Mouse (Mus musculus): Measurements from ENCODE around the gene Klf13. TPM values are rescaled to one million over a fixed set of nuclear protein-coding genes. Genes with fewer than 3 reads are reported as not detected.

Klf13 gene
- polyA plus RNA-seq, 1 experiment from 2014 or later: 89.0 TPM

DNA sequence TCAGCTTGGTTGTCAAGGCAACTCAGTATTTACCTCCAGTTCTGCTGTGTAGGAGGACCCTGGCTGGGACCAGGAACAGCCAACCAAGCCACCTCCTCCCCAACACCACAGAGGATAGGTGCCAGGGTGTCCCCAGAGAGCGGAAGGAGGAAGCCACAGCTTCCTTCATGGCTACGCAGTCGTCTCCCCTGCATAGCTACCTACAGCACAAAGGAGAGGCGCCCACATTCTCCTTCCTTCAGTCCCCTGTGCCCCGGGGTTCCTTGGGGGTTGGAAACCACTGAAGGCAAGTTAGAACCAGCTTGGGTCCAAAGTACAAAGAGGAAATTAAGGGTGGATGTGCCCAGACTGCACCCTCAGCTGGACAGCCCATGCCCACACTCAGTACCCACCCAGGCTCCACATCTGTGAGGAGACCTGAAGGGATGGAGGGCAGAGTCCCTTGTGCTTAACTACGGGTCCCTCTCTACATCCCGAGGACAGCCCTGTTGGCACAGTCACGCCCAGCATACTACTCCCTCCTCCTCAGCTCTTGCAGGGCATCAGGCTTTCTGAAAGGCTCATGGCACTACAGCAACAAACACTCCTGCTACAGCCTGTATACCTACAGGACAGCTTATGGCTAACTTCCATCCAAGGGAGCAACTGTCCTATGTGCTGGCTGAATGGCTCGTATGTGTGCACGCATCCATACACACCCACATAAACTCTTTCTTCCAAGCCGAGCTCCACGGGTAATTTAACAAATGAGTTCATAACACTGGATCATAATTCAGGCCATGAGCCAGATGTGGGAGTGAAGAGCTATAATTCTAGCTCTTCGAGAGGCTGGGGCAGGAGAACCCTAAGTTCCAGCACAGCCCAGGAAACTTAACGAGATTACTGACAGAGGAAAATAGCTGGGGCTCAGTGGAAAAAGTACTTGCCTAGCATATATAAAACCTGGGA lies 13.0 kb downstream of the Klf13 start:
- no peak overlapping the region for H3K4me3 ChIP-seq (ENCODE audit: low read depth, low read length)
- peak; percentile 88 for ATAC-seq
- H3K27me3 ChIP-seq (replicated peaks; ENCODE audit: insufficient read depth, low read length): no peaks in the 10 kb centered on the region
- WGBS: 34% methylated on average over 14 of the region's 14 CpGs
- DNase-seq (ENCODE audit: low spot score): no peak
- no peak for TF ChIP-seq CTCF (IDR thresholded peaks at IDR 0.05)
- no peak; the same call in 1 of the 2 replicates for TF ChIP-seq EP300 (IDR thresholded peaks at IDR 0.05)
- no peaks in the 10 kb centered on the region for H3K9me3 ChIP-seq (ENCODE audit: low read length)
- H3K4me1 ChIP-seq (ENCODE audit: insufficient read depth, low read depth, low read length): peaks cover 41% of the 10 kb centered on the region
- H3K4me2 ChIP-seq (replicated peaks; ENCODE audit: low read depth, low read length): peak overlapping the region; percentile 43
- H3K36me3 ChIP-seq (ENCODE audit: insufficient read depth, low read length): no peaks in the 10 kb centered on the region
- H3K9ac ChIP-seq (replicated peaks; ENCODE audit: low read depth): no peak overlapping the region
- H3K27ac ChIP-seq (ENCODE audit: low read length): peak overlapping the region; percentile 90

DNA sequence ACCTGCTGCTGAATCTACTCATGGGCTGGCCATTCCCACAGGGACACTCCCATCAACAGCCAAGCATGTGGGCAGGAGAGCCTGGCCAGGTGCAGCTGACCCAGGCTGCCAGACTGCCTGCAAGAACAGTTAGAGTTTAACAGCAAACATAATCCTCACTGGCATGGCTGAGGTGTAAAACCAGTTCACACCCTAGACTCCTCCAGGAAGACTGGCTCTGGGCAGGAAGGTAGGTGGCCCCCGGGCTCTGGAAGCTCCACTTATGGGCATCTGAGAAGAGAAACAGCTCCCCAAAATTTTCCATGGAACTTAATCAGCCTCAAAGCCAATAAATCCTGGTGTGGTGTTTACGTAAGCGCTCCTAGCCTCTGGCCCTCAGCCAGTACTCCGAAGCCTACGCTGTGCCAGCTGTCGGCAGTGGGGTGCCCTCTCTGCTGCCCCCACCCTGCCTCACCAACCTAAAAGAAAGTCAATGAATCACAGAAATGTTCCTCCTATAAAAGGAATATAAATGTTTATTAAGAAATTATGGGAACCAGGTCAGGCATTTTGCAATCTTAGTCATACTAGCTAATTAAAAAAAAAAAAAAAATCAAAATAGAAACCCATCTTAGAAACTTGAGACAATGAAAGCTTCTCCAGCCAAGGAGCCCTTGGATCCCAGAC lies 13.8 kb downstream of the Klf13 start:
- Histone ChIP-seq H3K27me3 (replicated peaks; ENCODE audit: insufficient read depth, low read length) (no peaks in the 10 kb centered on the region), H3K4me2 (replicated peaks; ENCODE audit: low read depth, low read length) (peak overlapping the region; percentile 43), H3K4me3 (ENCODE audit: low read depth, low read length) (peak overlapping the region; percentile 10; the same call in 1 of the 2 replicates), H3K9ac (replicated peaks; ENCODE audit: low read depth) (0 out of 2 replicates have a peak overlapping the region, but pooled peaks have one; percentile 23), H3K9me3 (ENCODE audit: low read length) (no peaks in the 10 kb centered on the region), H3K4me1 (ENCODE audit: insufficient read depth, low read depth, low read length) (peaks cover 47% of the 10 kb centered on the region), H3K27ac (ENCODE audit: low read length) (peak overlapping the region; percentile 90), H3K36me3 (ENCODE audit: insufficient read depth, low read length) (no peaks in the 10 kb centered on the region)
- WGBS: 8% methylated on average over 6 of the region's 6 CpGs
- ATAC-seq (peak; percentile 80), DNase-seq (ENCODE audit: low spot score) (peak; percentile 92)
- TF ChIP-seq CTCF (IDR thresholded peaks at IDR 0.05) (peak; percentile 42), EP300 (IDR thresholded peaks at IDR 0.05) (peak; percentile 63)

DNA sequence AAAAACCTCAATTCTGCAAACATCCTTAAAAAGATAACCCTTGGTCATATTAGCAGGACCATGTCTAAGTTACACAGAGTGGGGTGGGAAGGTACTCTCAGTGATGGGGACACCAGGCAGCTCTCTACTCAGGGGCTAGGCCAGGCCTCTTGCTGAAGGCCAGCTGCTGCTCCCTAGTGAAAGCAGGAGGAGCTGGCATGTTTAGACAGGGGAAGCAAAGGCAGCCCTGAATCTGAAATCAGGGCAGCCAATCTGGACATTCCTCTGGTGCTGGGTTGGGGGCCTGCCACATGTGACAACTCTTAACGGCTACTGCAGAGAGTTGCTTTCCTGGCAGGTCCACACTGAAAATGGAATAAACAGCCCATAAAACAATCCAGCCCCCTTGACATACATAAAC lies 14.6 kb downstream of the Klf13 start:
- Histone ChIP-seq H3K4me1 (ENCODE audit: insufficient read depth, low read depth, low read length) (peaks cover 53% of the 10 kb centered on the region), H3K9me3 (ENCODE audit: low read length) (no peaks in the 10 kb centered on the region), H3K4me3 (ENCODE audit: low read depth, low read length) (no peak overlapping the region), H3K27me3 (replicated peaks; ENCODE audit: insufficient read depth, low read length) (no peaks in the 10 kb centered on the region), H3K9ac (replicated peaks; ENCODE audit: low read depth) (no peak overlapping the region), H3K4me2 (replicated peaks; ENCODE audit: low read depth, low read length) (peak overlapping the region; percentile 43; the same call in 1 of the 2 replicates), H3K36me3 (ENCODE audit: insufficient read depth, low read length) (no peaks in the 10 kb centered on the region), H3K27ac (ENCODE audit: low read length) (peak overlapping the region; percentile 90)
- TF ChIP-seq CTCF (IDR thresholded peaks at IDR 0.05) (peak; percentile 31; the same call in 1 of the 2 replicates), EP300 (IDR thresholded peaks at IDR 0.05) (no peak)
- 33% methylated on average over 1 of the region's 1 CpGs for WGBS
- no peak for ATAC-seq
- DNase-seq (ENCODE audit: low spot score): no peak

DNA sequence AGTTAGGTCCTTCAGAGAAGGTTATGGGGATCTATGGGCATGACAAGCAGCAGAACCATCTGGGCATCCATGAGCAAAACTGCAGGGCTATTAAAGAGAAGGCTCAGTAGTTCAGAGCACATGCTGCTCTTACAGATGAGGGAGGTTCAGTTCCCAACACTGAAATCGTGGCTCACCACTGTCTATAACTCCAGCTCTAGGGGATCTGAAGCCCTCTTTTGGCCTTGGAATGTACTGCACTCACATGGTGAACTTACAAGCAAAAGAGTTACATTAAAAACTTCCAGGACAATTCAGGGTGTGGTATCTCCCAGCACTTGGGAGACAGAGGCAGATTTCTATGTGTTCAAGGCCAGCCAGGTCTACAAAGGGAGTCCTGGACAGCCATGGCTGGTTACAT lies 15.7 kb downstream of the Klf13 start:
- H3K4me1 ChIP-seq (ENCODE audit: insufficient read depth, low read depth, low read length): peaks cover 63% of the 10 kb centered on the region
- H3K36me3 ChIP-seq (ENCODE audit: insufficient read depth, low read length): no peaks in the 10 kb centered on the region

DNA sequence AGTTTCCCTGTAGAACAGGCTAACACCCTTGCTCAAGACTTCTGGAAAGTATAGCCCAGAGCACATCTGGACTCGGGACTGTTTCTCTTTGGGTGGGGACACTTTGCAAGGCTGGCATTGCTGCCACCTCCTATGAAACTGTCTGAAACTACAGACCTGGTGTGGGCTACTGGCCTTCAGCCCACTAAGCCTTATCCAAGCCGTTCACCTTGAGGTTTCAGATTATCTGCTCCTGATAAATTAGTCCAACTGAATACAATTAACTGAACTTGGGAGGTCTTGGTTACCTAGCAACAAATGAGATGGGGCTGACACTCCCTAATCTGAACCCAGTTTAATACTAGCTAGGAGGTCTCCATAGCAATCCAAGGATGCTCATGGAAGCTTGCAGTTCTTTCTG lies 16.1 kb downstream of the Klf13 start:
- H3K27me3 ChIP-seq (replicated peaks; ENCODE audit: insufficient read depth, low read length): no peaks in the 10 kb centered on the region
- no peak overlapping the region for H3K4me2 ChIP-seq (replicated peaks; ENCODE audit: low read depth, low read length)
- H3K36me3 ChIP-seq (ENCODE audit: insufficient read depth, low read length): no peaks in the 10 kb centered on the region
- DNase-seq (ENCODE audit: low spot score): no peak
- no peaks in the 10 kb centered on the region for H3K9me3 ChIP-seq (ENCODE audit: low read length)
- ATAC-seq: no peak
- TF ChIP-seq EP300 (IDR thresholded peaks at IDR 0.05) (no peak), CTCF (IDR thresholded peaks at IDR 0.05) (no peak)
- H3K9ac ChIP-seq (replicated peaks; ENCODE audit: low read depth): no peak overlapping the region
- no peak overlapping the region for H3K4me3 ChIP-seq (ENCODE audit: low read depth, low read length)
- WGBS: 62% methylated on average over 2 of the region's 2 CpGs
- H3K27ac ChIP-seq (ENCODE audit: low read length): no peak overlapping the region; the same call in 1 of the 2 replicates
- peaks cover 65% of the 10 kb centered on the region for H3K4me1 ChIP-seq (ENCODE audit: insufficient read depth, low read depth, low read length)

More for the DNA sequence above, 15.7 kb downstream of the Klf13 start:
- 96% methylated on average over 1 of the region's 1 CpGs for WGBS
- H3K9ac ChIP-seq (replicated peaks; ENCODE audit: low read depth): no peak overlapping the region
- no peak overlapping the region for H3K4me3 ChIP-seq (ENCODE audit: low read depth, low read length)
- no peak overlapping the region for H3K27ac ChIP-seq (ENCODE audit: low read length)
- H3K9me3 ChIP-seq (ENCODE audit: low read length): no peaks in the 10 kb centered on the region
- DNase-seq (ENCODE audit: low spot score): no peak
- no peak overlapping the region for H3K4me2 ChIP-seq (replicated peaks; ENCODE audit: low read depth, low read length)
- no peak for ATAC-seq
- H3K27me3 ChIP-seq (replicated peaks; ENCODE audit: insufficient read depth, low read length): no peaks in the 10 kb centered on the region
- no peak for TF ChIP-seq EP300 (IDR thresholded peaks at IDR 0.05)
- TF ChIP-seq CTCF (IDR thresholded peaks at IDR 0.05): peak; percentile 36; the same call in 1 of the 2 replicates
